Mouse (Mus musculus) G1E (cell line): Measurements from ENCODE around the gene Nsf. TPM values are rescaled to one million over a fixed set of nuclear protein-coding genes. Genes with fewer than 3 reads are reported as not detected.

Experiments used
- ATAC-seq: 2 replicates; pipeline ENCODE4 v1.8.0; 2016; ENCODE audit warnings: mild to moderate bottlenecking; ENCODE audit not compliant: insufficient number of reproducible peaks, poor library complexity, low FRiP score, severe bottlenecking; ENCODE audit errors: extremely low read depth
- DNase-seq: peaks from one replicate; pipeline ENCODE4 v3.0.0; 2012; ENCODE audit warnings: low spot score
- H3K27me3 ChIP-seq: 2 replicates; pipeline ENCODE4 v1.6.1; 2012; ENCODE audit warnings: mild to moderate bottlenecking, low read length, inconsistent platforms; ENCODE audit not compliant: insufficient read depth
- H3K36me3 ChIP-seq: replicated peaks from 2 replicates; pipeline ENCODE3; 2012; ENCODE audit warnings: mild to moderate bottlenecking, inconsistent platforms
- H3K4me1 ChIP-seq: 2 replicates; pipeline ENCODE4 v1.6.1; 2012; ENCODE audit warnings: low read depth, low read length, inconsistent platforms, mixed read lengths; ENCODE audit not compliant: insufficient read depth
- H3K4me3 ChIP-seq: 2 replicates; pipeline ENCODE4 v1.5.1; 2012; ENCODE audit warnings: low read depth, mild to moderate bottlenecking, inconsistent platforms, low read length, moderate library complexity, mixed read lengths
- H3K9me3 ChIP-seq: replicated peaks from 2 replicates; pipeline ENCODE4 v1.6.1; 2012; ENCODE audit warnings: inconsistent platforms
- CTCF ChIP-seq: IDR thresholded peaks from 2 replicates; pipeline ENCODE4 v1.5.1; 2012; ENCODE audit warnings: low read depth, low read length, inconsistent platforms, mixed read lengths
- GATA1 ChIP-seq: IDR thresholded peaks from 2 replicates; pipeline ENCODE4 v1.6.1; 2012; ENCODE audit warnings: borderline replicate concordance, low read length, inconsistent platforms, mixed read lengths
- GATA2 ChIP-seq: IDR thresholded peaks from 2 replicates; pipeline ENCODE4 v1.6.1; 2012; ENCODE audit warnings: low read depth, low read length, inconsistent platforms, borderline replicate concordance
- POLR2AphosphoS5 ChIP-seq: IDR thresholded peaks from 2 replicates; pipeline ENCODE4 v1.6.1; 2012; ENCODE audit warnings: low read depth, low read length, inconsistent platforms; ENCODE audit not compliant: insufficient replicate concordance
- TAL1 ChIP-seq: conservative IDR thresholded peaks from 2 replicates; pipeline ENCODE4 v1.6.1; 2012; ENCODE audit warnings: low read depth, low read length, inconsistent platforms, mixed read lengths
- polyA plus RNA-seq: library from polyadenylated mRNA; stranded (reverse); fragments of >175 nt; gene quantifications from 2 replicates; pipeline ENCODE4 v1.2.3, GENCODE M21; 2012
- total RNA-seq, 2 experiments: library from RNA; stranded (forward) in 1 of 2; stranded (reverse) in 1 of 2; fragments of 200-1000 nt in 1 of 2; fragments of >200 nt in 1 of 2; fragmentation: Nextera tagmentation in 1 of 2; gene quantifications; 2 replicates each; pipeline ENCODE4 v1.2.3; 2014 to 2017

Gene Nsf
- 47.3 and 64.1 TPM in 2 replicates for total RNA-seq (2014; fragmentation: Nextera tagmentation)
- total RNA-seq (2017), result 48.4 and 49.6 TPM in 2 replicates
- 2.8 and 4.1 TPM in 2 replicates for polyA plus RNA-seq

GRCm38 (mm10) chr11:103953896-103954292 is at the start of gene Nsf:
TSS of gene Nsf (minus strand) at chr11:103954056.
- peaks cover 34% of the 10 kb centered on the region for H3K4me1 ChIP-seq
- H3K27me3 ChIP-seq, result peaks cover 8% of the 10 kb centered on the region
- ATAC-seq (peak; percentile 42), DNase-seq (peak; percentile 98)
- TF ChIP-seq POLR2AphosphoS5 (no peak), GATA2 (no peak), CTCF (no peak), TAL1 (no peak), GATA1 (no peak)
- H3K4me3 ChIP-seq, result peak within 1 kb of the TSS; percentile 78
- no peaks in the 10 kb centered on the region for H3K9me3 ChIP-seq
- peaks cover 25% of the 10 kb centered on the region for H3K36me3 ChIP-seq

- Histone ChIP-seq H3K36me3 (no peaks in the 10 kb centered on the region), H3K4me1 (peaks cover 3% of the 10 kb centered on the region; the same call in 1 of the 2 replicates), H3K4me3 (no peak overlapping the region), H3K9me3 (no peaks in the 10 kb centered on the region), H3K27me3 (peaks cover 18% of the 10 kb centered on the region)
- no peak for ATAC-seq
- no peak for TF ChIP-seq GATA2
- no peak for DNase-seq
Observed at GRCm38 (mm10) chr11:104003397-104003796, 49.5 kb upstream of the Nsf start.

DNA sequence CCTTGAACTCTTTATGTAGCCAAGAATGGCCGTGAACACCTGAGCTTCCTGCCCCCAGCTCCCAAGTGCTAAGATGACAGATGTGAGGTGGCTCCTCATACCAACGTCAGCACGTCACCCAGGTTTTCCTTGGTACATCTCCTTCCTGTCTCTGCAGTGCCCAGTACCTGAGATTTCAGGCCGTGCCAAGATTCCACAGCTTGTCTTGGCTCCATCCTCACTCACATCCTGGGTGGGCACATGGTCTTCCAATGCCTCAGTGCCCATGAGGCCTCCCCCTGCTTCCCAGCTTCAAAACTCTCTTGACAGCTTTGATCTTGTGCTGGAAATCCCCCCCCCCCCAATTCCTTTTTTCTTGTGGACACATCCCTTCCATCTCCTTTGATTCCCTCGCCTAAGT is 48.3 kb upstream of the Nsf start:
- H3K4me3 ChIP-seq, result no peak overlapping the region
- TF ChIP-seq POLR2AphosphoS5 (no peak), GATA2 (no peak), TAL1 (no peak), GATA1 (no peak), CTCF (no peak)
- no peak for DNase-seq
- ATAC-seq, result no peak
- peaks cover 3% of the 10 kb centered on the region; the same call in 1 of the 2 replicates for H3K4me1 ChIP-seq
- no peaks in the 10 kb centered on the region for H3K36me3 ChIP-seq
- no peaks in the 10 kb centered on the region for H3K9me3 ChIP-seq
- H3K27me3 ChIP-seq, result peaks cover 17% of the 10 kb centered on the region

- no peaks in the 10 kb centered on the region for H3K9me3 ChIP-seq
- H3K4me1 ChIP-seq, result peaks cover 3% of the 10 kb centered on the region; the same call in 1 of the 2 replicates
- DNase-seq (no peak), ATAC-seq (no peak)
- TF ChIP-seq POLR2AphosphoS5 (no peak), GATA1 (no peak), GATA2 (no peak), TAL1 (no peak), CTCF (no peak)
- no peaks in the 10 kb centered on the region for H3K36me3 ChIP-seq
- no peak overlapping the region for H3K4me3 ChIP-seq
- peaks cover 12% of the 10 kb centered on the region for H3K27me3 ChIP-seq
Observed at GRCm38 (mm10) chr11:104001395-104001955, 47.6 kb upstream of the Nsf start.

DNA sequence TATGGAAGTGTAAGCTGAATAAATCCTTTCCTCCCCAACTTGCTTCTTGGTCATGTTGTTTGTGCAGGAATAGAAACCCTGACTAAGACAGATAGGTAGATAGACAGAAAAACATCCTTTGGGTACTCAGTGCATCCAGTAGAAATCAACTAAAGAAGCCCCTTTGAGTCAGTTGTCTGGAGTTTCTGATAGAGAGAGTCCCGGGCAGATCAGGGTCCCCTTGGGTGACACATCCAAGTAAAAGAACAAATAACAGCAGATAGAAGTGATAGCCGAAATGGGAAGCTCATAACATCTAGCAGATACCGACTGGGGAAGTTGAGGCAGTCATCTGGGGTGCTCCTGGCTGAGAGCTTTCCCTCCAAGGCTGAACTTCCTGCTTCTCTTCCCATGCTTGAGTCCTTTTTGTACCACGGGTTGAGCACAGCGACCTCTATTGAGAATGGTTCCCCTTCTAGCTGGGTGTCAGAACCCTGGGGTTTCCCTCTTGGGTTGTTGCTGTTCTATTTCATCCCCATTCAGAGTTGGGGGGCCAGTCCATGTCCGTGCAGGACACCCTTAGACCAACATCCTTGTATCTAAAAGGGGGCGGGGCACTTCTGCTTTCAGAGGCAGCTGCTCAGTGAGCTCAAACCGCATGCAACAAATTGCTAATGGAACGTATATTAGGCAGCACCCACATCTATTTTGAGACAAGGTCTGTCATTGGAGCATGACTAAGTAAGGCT is 47.0 kb upstream of the Nsf start:
- H3K4me3 ChIP-seq, result no peak overlapping the region
- peaks cover 3% of the 10 kb centered on the region; the same call in 1 of the 2 replicates for H3K4me1 ChIP-seq
- H3K27me3 ChIP-seq, result peaks cover 8% of the 10 kb centered on the region
- no peaks in the 10 kb centered on the region for H3K9me3 ChIP-seq
- H3K36me3 ChIP-seq, result no peaks in the 10 kb centered on the region
- TF ChIP-seq POLR2AphosphoS5, result no peak
- no peak for TF ChIP-seq GATA1
- no peak for TF ChIP-seq GATA2
- ATAC-seq (no peak; the same call in 1 of the 2 replicates), DNase-seq (no peak)

- no peak for ATAC-seq
- H3K36me3 ChIP-seq, result no peaks in the 10 kb centered on the region
- H3K4me1 ChIP-seq, result peaks cover 3% of the 10 kb centered on the region; the same call in 1 of the 2 replicates
- no peak for DNase-seq
- H3K4me3 ChIP-seq, result no peak overlapping the region
- TF ChIP-seq POLR2AphosphoS5 (no peak), TAL1 (no peak), CTCF (no peak), GATA2 (no peak), GATA1 (no peak)
- H3K27me3 ChIP-seq, result peaks cover 8% of the 10 kb centered on the region
- no peaks in the 10 kb centered on the region for H3K9me3 ChIP-seq
Observed at GRCm38 (mm10) chr11:103998737-103999136, 44.9 kb upstream of the Nsf start.
